Mouse (Mus musculus) lung, embryonic 14.5 days (tissue): ENCODE measurements at regions not wholly inside any gene's neighbourhood (a gene's known extent, or its start where the extent isn't known, plus 50 kb on each side); places are given as distances from the start of the nearest gene placed in this dataset.

Experiments used
- ATAC-seq: fragments of 200-750 bp; cut with Nextera tagmentation; 2 replicates; pipeline ENCODE4 v1.8.0; 2017; ENCODE audit warnings: mild to moderate bottlenecking, moderate TSS enrichment, moderate library complexity; ENCODE audit not compliant: insufficient read depth
- DNase-seq: peaks from one replicate; pipeline ENCODE4 v3.0.0-alpha.2; 2015
- H3K27ac ChIP-seq: fragments of 300-500 bp; sonication (generic); 2 replicates; pipeline ENCODE4 v1.5.1; 2014; ENCODE audit warnings: low read depth, mild to moderate bottlenecking, moderate library complexity
- H3K27me3 ChIP-seq: fragments of 300-500 bp; sonication (generic); 2 replicates; pipeline ENCODE4 v1.6.1; 2014; ENCODE audit warnings: low read length, control low read depth; ENCODE audit not compliant: insufficient read depth
- H3K36me3 ChIP-seq: fragments of 300-500 bp; sonication (generic); 2 replicates; pipeline ENCODE4 v1.6.1; 2014; ENCODE audit warnings: control low read depth; ENCODE audit not compliant: insufficient read depth
- H3K4me1 ChIP-seq: fragments of 300-500 bp; sonication (generic); 2 replicates; pipeline ENCODE4 v1.6.1; 2014; ENCODE audit warnings: antibody characterized with exemption, control low read depth; ENCODE audit not compliant: insufficient read depth
- H3K4me2 ChIP-seq: fragments of 300-500 bp; sonication (generic); 2 replicates; pipeline ENCODE4 v1.6.1; 2014; ENCODE audit warnings: mild to moderate bottlenecking
- H3K4me3 ChIP-seq: fragments of 300-500 bp; sonication (generic); 2 replicates; pipeline ENCODE4 v1.5.1; 2014; ENCODE audit warnings: low read depth, low read length
- H3K9ac ChIP-seq: fragments of 300-500 bp; sonication (generic); 2 replicates; pipeline ENCODE4 v1.6.1; 2014
- H3K9me3 ChIP-seq: fragments of 300-500 bp; sonication (generic); 2 replicates; pipeline ENCODE4 v1.6.1; 2016; ENCODE audit warnings: low read depth, low read length, control low read depth
- CTCF ChIP-seq: IDR thresholded peaks from 2 replicates; pipeline ENCODE4 v1.5.1; 2016; ENCODE audit warnings: antibody characterized with exemption, low read depth
- WGBS: fragments of 180-500 bp; shearing (Covaris S2); extraction: QIAGEN DNeasy Blood & Tissue Kit; methylation state at CpG from one replicate; pipeline ENCODE4 v1.1.7; 2014; 5-methylcytosine and 5-hydroxymethylcytosine counted together

DNA sequence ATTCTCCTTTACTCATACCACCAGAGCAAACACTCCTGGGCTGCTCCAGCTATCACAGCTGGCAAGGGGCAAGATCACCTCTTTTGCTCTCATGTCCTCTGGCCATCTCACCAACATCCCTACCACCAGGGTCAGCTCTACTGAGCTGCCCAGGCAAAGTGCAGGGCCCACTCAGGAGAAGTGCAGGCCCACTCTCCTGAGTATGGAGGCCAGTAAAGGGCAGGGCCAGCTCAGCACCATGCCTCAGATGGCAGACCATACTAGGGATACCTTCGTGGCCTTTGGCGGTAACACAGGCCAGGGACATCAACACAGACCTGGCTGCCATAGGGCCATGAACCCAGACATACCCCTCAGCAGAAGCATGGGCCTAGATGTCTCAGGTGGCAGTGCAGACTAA, 101.9 kb upstream of the Abcb5 start:
- Histone ChIP-seq H3K27me3 (no peaks in the 10 kb centered on the region), H3K4me1 (0 out of 2 replicates have a peak, but pooled peaks cover under 1% of the 10 kb centered on the region), H3K4me2 (no peak overlapping the region), H3K9ac (no peak overlapping the region), H3K27ac (no peak overlapping the region), H3K9me3 (no peaks in the 10 kb centered on the region), H3K36me3 (no peaks in the 10 kb centered on the region), H3K4me3 (no peak overlapping the region)
- ATAC-seq (0 out of 2 replicates have a peak, but pooled peaks have one; percentile 14), DNase-seq (no peak)
- TF ChIP-seq CTCF = no peak
- 98% methylated on average over 2 of the region's 2 CpGs for WGBS

- no peaks in the 10 kb centered on the region for H3K27me3 ChIP-seq
- no peak overlapping the region for H3K27ac ChIP-seq
- DNase-seq (no peak), ATAC-seq (no peak)
- H3K4me2 ChIP-seq = no peak overlapping the region
- WGBS = 67% methylated on average over 2 of the region's 2 CpGs
- no peak overlapping the region for H3K4me3 ChIP-seq
- no peaks in the 10 kb centered on the region for H3K9me3 ChIP-seq
- H3K4me1 ChIP-seq = 0 out of 2 replicates have a peak, but pooled peaks cover 3% of the 10 kb centered on the region
- TF ChIP-seq CTCF = no peak
- no peak overlapping the region for H3K9ac ChIP-seq
- H3K36me3 ChIP-seq = no peaks in the 10 kb centered on the region
These were observed 96.7 kb upstream of the Abcb5 start for GRCm38 (mm10) chr12:119062931-119063330.

DNA sequence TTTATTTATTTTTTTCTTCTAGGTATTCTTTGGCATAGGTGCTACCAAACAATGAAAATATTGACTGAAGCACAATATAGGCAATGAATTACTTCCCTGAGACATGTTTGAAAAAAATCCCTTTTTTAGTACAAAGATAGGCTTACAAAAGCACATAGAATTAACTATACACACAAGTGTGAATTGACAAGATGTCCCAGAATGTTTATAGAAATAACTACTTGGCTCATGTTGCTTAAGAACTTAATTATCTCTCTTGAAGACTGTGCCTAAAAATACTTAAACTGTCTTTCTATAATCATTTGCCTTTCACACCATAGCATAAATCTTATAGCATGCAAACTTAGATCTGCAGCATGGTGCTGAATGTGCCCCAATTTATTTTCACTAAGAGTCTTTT, 96.3 kb upstream of the Abcb5 start:
- Histone ChIP-seq H3K4me2 (no peak overlapping the region), H3K36me3 (no peaks in the 10 kb centered on the region), H3K4me3 (no peak overlapping the region), H3K27ac (no peak overlapping the region), H3K4me1 (0 out of 2 replicates have a peak, but pooled peaks cover 3% of the 10 kb centered on the region), H3K9ac (no peak overlapping the region), H3K27me3 (no peaks in the 10 kb centered on the region), H3K9me3 (no peaks in the 10 kb centered on the region)
- ATAC-seq (peak; percentile 63; the same call in 1 of the 2 replicates), DNase-seq (peak; percentile 70)
- TF ChIP-seq CTCF = no peak

GRCm38 (mm10) chr12:119054560-119054959, 88.3 kb upstream of the Abcb5 start:
- no peak overlapping the region for H3K4me3 ChIP-seq
- H3K9ac ChIP-seq = no peak overlapping the region
- H3K27me3 ChIP-seq = no peaks in the 10 kb centered on the region
- no peaks in the 10 kb centered on the region for H3K36me3 ChIP-seq
- DNase-seq (peak; percentile 75), ATAC-seq (peak; percentile 44; the same call in 1 of the 2 replicates)
- no peaks in the 10 kb centered on the region for H3K4me1 ChIP-seq
- H3K27ac ChIP-seq = no peak overlapping the region
- no peak overlapping the region for H3K4me2 ChIP-seq
- 11% methylated on average over 3 of the region's 3 CpGs for WGBS
- TF ChIP-seq CTCF = no peak
- H3K9me3 ChIP-seq = no peaks in the 10 kb centered on the region

DNA sequence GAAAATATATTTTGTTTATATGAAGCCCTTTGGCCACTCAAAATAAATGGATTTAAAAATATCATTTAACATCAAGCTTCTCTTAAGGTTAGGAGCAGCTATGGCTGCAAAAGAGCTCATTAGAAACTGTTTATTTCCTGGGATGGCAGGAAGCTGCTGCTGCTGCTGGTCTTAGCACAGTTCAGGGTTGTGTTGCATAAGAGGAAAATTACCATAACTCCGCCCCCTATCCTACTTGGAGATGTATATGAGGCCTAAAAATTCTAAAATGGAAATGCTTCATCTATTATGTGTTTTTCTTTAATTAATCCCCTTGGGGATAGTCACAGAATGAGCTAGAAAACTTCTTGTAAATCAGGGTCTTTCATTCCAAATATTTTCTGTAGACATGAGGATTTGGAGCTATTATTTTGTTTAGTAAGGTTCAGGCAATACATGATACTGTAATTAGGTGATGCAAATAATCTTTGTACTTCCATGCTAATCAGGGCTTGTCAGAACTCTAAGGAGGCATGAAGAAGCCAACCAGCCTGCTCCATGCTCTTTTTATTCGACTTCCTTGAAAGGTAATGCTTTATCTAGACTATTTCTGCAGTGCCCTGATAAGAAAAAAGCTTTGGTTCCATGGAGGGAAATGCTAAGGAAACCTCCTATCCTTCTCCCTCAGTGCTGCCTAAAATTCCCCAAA, 85.6 kb upstream of the Abcb5 start:
- H3K27me3 ChIP-seq = no peaks in the 10 kb centered on the region
- H3K9ac ChIP-seq = no peak overlapping the region
- no peak overlapping the region for H3K4me2 ChIP-seq
- TF ChIP-seq CTCF = no peak
- peak; percentile 80; the same call in 1 of the 2 replicates for ATAC-seq
- H3K4me3 ChIP-seq = no peak overlapping the region
- no peaks in the 10 kb centered on the region for H3K9me3 ChIP-seq
- no peaks in the 10 kb centered on the region for H3K4me1 ChIP-seq
- DNase-seq = peak; percentile 64
- H3K36me3 ChIP-seq = no peaks in the 10 kb centered on the region
- 46% methylated on average over 2 of the region's 2 CpGs for WGBS
- H3K27ac ChIP-seq = no peak overlapping the region

GRCm38 (mm10) chr12:119038306-119038705, 72.1 kb upstream of the Abcb5 start:
- 90% methylated on average over 3 of the region's 3 CpGs for WGBS
- no peaks in the 10 kb centered on the region for H3K36me3 ChIP-seq
- no peak for DNase-seq
- no peaks in the 10 kb centered on the region for H3K4me1 ChIP-seq
- H3K9me3 ChIP-seq = no peaks in the 10 kb centered on the region
- no peak for TF ChIP-seq CTCF
- H3K27ac ChIP-seq = no peak overlapping the region
- H3K9ac ChIP-seq = no peak overlapping the region
- H3K4me3 ChIP-seq = no peak overlapping the region
- ATAC-seq = no peak
- no peak overlapping the region for H3K4me2 ChIP-seq
- H3K27me3 ChIP-seq = no peaks in the 10 kb centered on the region

GRCm38 (mm10) chr12:119034828-119035227, 68.6 kb upstream of the Abcb5 start:
- Histone ChIP-seq H3K36me3 (no peaks in the 10 kb centered on the region), H3K4me3 (no peak overlapping the region), H3K9ac (no peak overlapping the region), H3K4me1 (no peaks in the 10 kb centered on the region), H3K4me2 (no peak overlapping the region), H3K27ac (no peak overlapping the region), H3K9me3 (no peaks in the 10 kb centered on the region), H3K27me3 (no peaks in the 10 kb centered on the region)
- 77% methylated on average over 4 of the region's 4 CpGs for WGBS
- ATAC-seq (no peak), DNase-seq (no peak)
- no peak for TF ChIP-seq CTCF
